In the genomic region with DNA sequence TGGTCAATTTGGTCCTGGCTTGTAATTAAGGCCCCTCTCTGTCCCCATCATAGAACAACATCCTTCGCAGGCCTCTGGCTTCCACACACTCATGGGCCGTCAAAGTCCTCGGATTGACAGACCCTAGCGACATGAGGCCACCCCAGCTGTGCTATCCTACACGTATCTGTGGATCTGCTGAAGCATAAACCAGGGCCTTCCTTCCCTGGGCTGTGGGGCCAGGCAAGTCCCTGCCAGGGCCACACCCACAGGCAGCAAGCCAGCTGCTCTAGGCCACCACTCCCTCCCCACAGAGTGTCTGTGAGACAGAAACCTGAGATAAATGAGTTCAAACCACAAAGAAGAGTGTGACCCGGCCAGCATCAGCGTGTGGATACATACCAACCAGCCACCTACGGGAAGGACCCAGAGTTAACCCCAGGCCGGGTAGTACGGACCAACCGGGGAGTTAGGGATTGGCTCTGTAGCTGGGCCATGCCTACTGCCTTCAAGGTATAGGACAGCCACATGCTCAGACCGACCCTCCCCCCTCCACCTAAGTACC, we compare ENCODE assay signal across 8 mouse cellular contexts. TPM values are rescaled to one million over a fixed set of nuclear protein-coding genes. Genes with fewer than 3 reads are reported as not detected.
A peak's percentile ranks its signal among the peaks of the same experiment; 100 is the strongest.
DNase-seq lines count a peak whose midpoint lies in the region; ATAC-seq and TF ChIP-seq lines count a peak whose summit lies in the region.

No protein-coding gene starts in this region.

- no peak overlapping the region for H3K4me2 ChIP-seq in intestine, embryonic 16.5 days (ENCODE audit: low read depth, low read length)
- H3K4me2 ChIP-seq in liver, postnatal 0 days (ENCODE audit: low read depth, low read length), result peak overlapping the region; percentile 50

- no peak for TF ChIP-seq RAD21 in MEL (IDR thresholded peaks at IDR 0.05; ENCODE audit: low read depth, low read length)

- DNase-seq in adrenal gland, postnatal 14 days, result peak; percentile 75
- DNase-seq in adrenal gland, postnatal 4 days (ENCODE audit: low spot score in 2 of 2), result no peak
- DNase-seq in MEL (ENCODE audit: low read depth, low spot score), result peak; percentile 93
- DNase-seq in gastrocnemius, adult 18-20 months (ENCODE audit: low spot score), result peak; percentile 64
- peak; percentile 83 for DNase-seq in liver, postnatal 0 days
- peak; percentile 79 for DNase-seq in splenic B cell, adult 2 months (ENCODE audit: low read depth, low spot score)
- no peak for DNase-seq in layer of hippocampus, postnatal 14 days (ENCODE audit: low spot score in 2 of 2)

- no peak for TF ChIP-seq CTCF in MEL (IDR thresholded peaks at IDR 0.05 in 2 of 3, conservative IDR thresholded peaks at IDR 0.05 in 1 of 3; ENCODE audit: control insufficient read depth in 1 of 3, insufficient read depth in 1 of 3, low read depth in 2 of 3, low read length in 3 of 3, poor library complexity in 1 of 3, severe bottlenecking in 1 of 3)
- TF ChIP-seq CTCF in liver, postnatal 0 days (IDR thresholded peaks at IDR 0.05; ENCODE audit: low read depth), result no peak

- peak; percentile 86 for ATAC-seq in intestine, embryonic 16.5 days
- peak; percentile 96 for ATAC-seq in liver, postnatal 0 days

- H3K4me3 ChIP-seq in MEL (ENCODE audit: control insufficient read depth in 1 of 2, insufficient read depth in 1 of 2, low read depth in 2 of 2, low read length in 2 of 2), result 0 out of 4 replicates have a peak overlapping the region, but pooled peaks of 1 of the 2 experiments have one; percentile 1
- H3K4me3 ChIP-seq in intestine, embryonic 16.5 days (ENCODE audit: low read length), result no peak overlapping the region
- H3K4me3 ChIP-seq in liver, postnatal 0 days (ENCODE audit: low read depth, low read length), result no peak overlapping the region

- H3K27me3 ChIP-seq in MEL (ENCODE audit: control insufficient read depth in 1 of 2, insufficient read depth in 2 of 2, low read length in 2 of 2), result no peaks in the 10 kb centered on the region
- no peaks in the 10 kb centered on the region for H3K27me3 ChIP-seq in intestine, embryonic 16.5 days (replicated peaks; ENCODE audit: control insufficient read depth, insufficient read depth, low read length)
- no peaks in the 10 kb centered on the region for H3K27me3 ChIP-seq in liver, postnatal 0 days (ENCODE audit: insufficient read depth, low read length)
- no peaks in the 10 kb centered on the region for H3K27me3 ChIP-seq in splenic B cell, adult 2 months (ENCODE audit: control insufficient read depth, insufficient read depth, low read length, poor library complexity, severe bottlenecking)

- peak overlapping the region; percentile 66 for H3K27ac ChIP-seq in MEL (ENCODE audit: control insufficient read depth, low read depth, low read length)
- H3K27ac ChIP-seq in intestine, embryonic 16.5 days (ENCODE audit: low read length), result no peak overlapping the region
- H3K27ac ChIP-seq in liver, postnatal 0 days (ENCODE audit: low read depth), result peak overlapping the region; percentile 48

- H3K79me2 ChIP-seq in MEL (ENCODE audit: control insufficient read depth, insufficient read depth, low read length, poor library complexity), result 0 out of 2 replicates have a peak, but pooled peaks cover 4% of the 10 kb centered on the region

- peak overlapping the region; percentile 47 for H3K9ac ChIP-seq in MEL (ENCODE audit: control insufficient read depth, low read depth, low read length, poor library complexity, severe bottlenecking)
- H3K9ac ChIP-seq in intestine, embryonic 16.5 days (ENCODE audit: low read depth, low read length), result peak overlapping the region; percentile 40; the same call in 1 of the 2 replicates
- H3K9ac ChIP-seq in liver, postnatal 0 days (replicated peaks), result no peak overlapping the region

- peak in 1 of 2 experiments; percentile 35; a peak in 1 of 4 replicates for TF ChIP-seq POLR2A in MEL (IDR thresholded peaks at IDR 0.05; ENCODE audit: control insufficient read depth in 1 of 2, insufficient read depth in 1 of 2, low read depth in 1 of 2, low read length in 2 of 2, poor library complexity in 1 of 2)

- WGBS in intestine, embryonic 16.5 days, result 64% methylated on average over 12 of the region's 12 CpGs
- 30% methylated on average over 12 of the region's 12 CpGs for WGBS in liver, postnatal 0 days (ENCODE audit: insufficient replicate concordance)

- peak; percentile 74 to 90; a peak in 3 of 4 replicates for TF ChIP-seq EP300 in MEL (IDR thresholded peaks at IDR 0.05; ENCODE audit: low read depth in 1 of 2, low read length in 2 of 2)
- peak; percentile 52 for TF ChIP-seq EP300 in liver, postnatal 0 days (IDR thresholded peaks at IDR 0.05; ENCODE audit: low read depth)

- H3K9me3 ChIP-seq in MEL (replicated peaks; ENCODE audit: insufficient read depth, low read length), result no peaks in the 10 kb centered on the region
- H3K9me3 ChIP-seq in intestine, embryonic 16.5 days (ENCODE audit: control insufficient read depth, low read length), result no peaks in the 10 kb centered on the region
- no peaks in the 10 kb centered on the region for H3K9me3 ChIP-seq in liver, postnatal 0 days (ENCODE audit: low read length)

- H3K4me1 ChIP-seq in MEL (ENCODE audit: control insufficient read depth in 1 of 2, insufficient read depth in 2 of 2, low read length in 2 of 2), result peaks cover 27 to 42% of the 10 kb centered on the region in 2 experiments
- peaks cover 9% of the 10 kb centered on the region for H3K4me1 ChIP-seq in intestine, embryonic 16.5 days (ENCODE audit: control insufficient read depth, insufficient read depth, low read length)
- peaks cover 36% of the 10 kb centered on the region for H3K4me1 ChIP-seq in liver, postnatal 0 days (ENCODE audit: insufficient read depth)

- H3K36me3 ChIP-seq in MEL (ENCODE audit: control insufficient read depth in 1 of 2, insufficient read depth in 2 of 2, low read length in 2 of 2), result peaks cover 0 to 37% of the 10 kb centered on the region in 2 experiments; a peak in 2 of 4 replicates
- no peaks in the 10 kb centered on the region for H3K36me3 ChIP-seq in intestine, embryonic 16.5 days (ENCODE audit: control insufficient read depth, insufficient read depth, low read length)
- H3K36me3 ChIP-seq in liver, postnatal 0 days (replicated peaks; ENCODE audit: insufficient read depth, low read length), result no peaks in the 10 kb centered on the region
- no peaks in the 10 kb centered on the region for H3K36me3 ChIP-seq in splenic B cell, adult 2 months (ENCODE audit: control insufficient read depth, insufficient read depth, low read length, poor library complexity, severe bottlenecking)

TF ChIP-seq in MEL, 35 proteins besides CTCF, POLR2A, EP300 and RAD21 (continues in another document):
- no peak; the same call in none of the 2 replicates for TF ChIP-seq NELFE (IDR thresholded peaks at IDR 0.05; ENCODE audit: low read depth, low read length)
- peak; percentile 82 for TF ChIP-seq MAZ (IDR thresholded peaks at IDR 0.05; ENCODE audit: low read depth, low read length)
- TF ChIP-seq USF2 (IDR thresholded peaks at IDR 0.05; ENCODE audit: borderline replicate concordance in 1 of 2, insufficient read depth in 1 of 2, low read depth in 1 of 2, low read length in 2 of 2), result no peak
- no peak for TF ChIP-seq GABPA (IDR thresholded peaks at IDR 0.05; ENCODE audit: low read depth, low read length)
- no peak for TF ChIP-seq POLR2AphosphoS2 (IDR thresholded peaks at IDR 0.05; ENCODE audit: low read length)
- TF ChIP-seq UBTF (IDR thresholded peaks at IDR 0.05; ENCODE audit: borderline replicate concordance, insufficient read depth, low read depth, low read length), result no peak
- no peak for TF ChIP-seq ZNF384 (IDR thresholded peaks at IDR 0.05; ENCODE audit: low read depth, low read length)
- TF ChIP-seq USF1 (IDR thresholded peaks at IDR 0.05; ENCODE audit: low read depth, low read length), result no peak
- TF ChIP-seq MXI1 (IDR thresholded peaks at IDR 0.05; ENCODE audit: low read depth, low read length), result peak; percentile 62; the same call in 1 of the 2 replicates
- no peak for TF ChIP-seq ZC3H11A (IDR thresholded peaks at IDR 0.05; ENCODE audit: low read depth, low read length)
- peak; percentile 86 for TF ChIP-seq TCF12 (IDR thresholded peaks at IDR 0.05; ENCODE audit: low read depth, low read length)
- no peak for TF ChIP-seq NRF1 (IDR thresholded peaks at IDR 0.05; ENCODE audit: insufficient read depth, low read depth, low read length, poor library complexity, severe bottlenecking)
- TF ChIP-seq ELF1 (IDR thresholded peaks at IDR 0.05; ENCODE audit: low read depth, low read length), result no peak
- 0 out of 2 replicates have a peak, but pooled peaks have one; percentile 14 for TF ChIP-seq MYB (IDR thresholded peaks at IDR 0.05; ENCODE audit: low read depth, low read length)
- TF ChIP-seq RCOR1 (IDR thresholded peaks at IDR 0.05; ENCODE audit: low read depth, low read length), result peak; percentile 89
- TF ChIP-seq KAT2A (conservative IDR thresholded peaks at IDR 0.05; ENCODE audit: low read depth, low read length), result no peak
- TF ChIP-seq SMC3 (IDR thresholded peaks at IDR 0.05; ENCODE audit: low read depth, low read length), result no peak
- peak; percentile 52; the same call in 1 of the 2 replicates for TF ChIP-seq GATA1 (IDR thresholded peaks at IDR 0.05; ENCODE audit: low read depth, low read length)
- no peak for TF ChIP-seq CHD1 (IDR thresholded peaks at IDR 0.05; ENCODE audit: low read depth, low read length)
- peak; percentile 22; the same call in 1 of the 2 replicates for TF ChIP-seq HCFC1 (IDR thresholded peaks at IDR 0.05; ENCODE audit: low read depth, low read length)
- peak; percentile 83 for TF ChIP-seq SIN3A (IDR thresholded peaks at IDR 0.05; ENCODE audit: low read length)
- TF ChIP-seq TAL1 (IDR thresholded peaks at IDR 0.05; ENCODE audit: low read length), result peak; percentile 80
- no peak for TF ChIP-seq ZKSCAN1 (IDR thresholded peaks at IDR 0.05; ENCODE audit: low read depth, low read length)
- no peak for TF ChIP-seq JUND (IDR thresholded peaks at IDR 0.05; ENCODE audit: low read depth, low read length)
- 0 out of 2 replicates have a peak, but pooled peaks have one; percentile 55 for TF ChIP-seq TBP (IDR thresholded peaks at IDR 0.05; ENCODE audit: low read depth, low read length)
- TF ChIP-seq MAX (IDR thresholded peaks at IDR 0.05; ENCODE audit: low read length), result peak; percentile 40

RNA-seq across cellular contexts. Expression of a gene that starts 45.5 kb away (rescaled TPM):
- 9.5 and 20.0 TPM in 2 replicates for total RNA-seq in adrenal gland, postnatal 14 days (2021)
- total RNA-seq in adrenal gland, postnatal 4 days (2021), result 10 to 100 TPM; 22.0 to 30.9 TPM
- 6.9 and 8.2 TPM in 2 replicates for total RNA-seq in MEL (2012; rRNA removed)
- polyA plus RNA-seq in MEL (2012; ENCODE audit: insufficient read depth in 1 of 2, insufficient read length in 2 of 2, low read depth in 1 of 2, low replicate concordance in 2 of 2, missing spikeins in 1 of 2), result 10 to 100 TPM in 1 of 2 experiments, not detected in 1; 20.3 TPM
- total RNA-seq in gastrocnemius, adult 18-20 months (2021), result 100 to 1,000 TPM; 118 to 125 TPM
- polyA plus RNA-seq in intestine, embryonic 16.5 days (2015; fragmentation: Nextera tagmentation; extraction: Ambion mirVana), result 5.7 and 5.9 TPM in 2 replicates
- polyA plus RNA-seq in liver, postnatal 0 days (2015; fragmentation: Nextera tagmentation; extraction: Ambion mirVana), result 2.9 and 3.9 TPM in 2 replicates
- 100 to 1,000 TPM; 154 to 165 TPM for total RNA-seq in layer of hippocampus, postnatal 14 days (2021)

Comparison
In these comparisons a context has a peak if more than half of its experiments do, and no peak if none do; other contexts are left out.
1. DNase-seq: peak in adrenal gland, postnatal 14 days (single experiment), MEL (single experiment), gastrocnemius, adult 18-20 months (single experiment), liver, postnatal 0 days (single experiment) and splenic B cell, adult 2 months (single experiment); none in adrenal gland, postnatal 4 days (0 of 2) and layer of hippocampus, postnatal 14 days (0 of 2).